Mouse (Mus musculus) heart, embryonic 16.5 days (tissue): Measurements from ENCODE around the gene Wt1. TPM values are rescaled to one million over a fixed set of nuclear protein-coding genes. Genes with fewer than 3 reads are reported as not detected.
A peak's percentile ranks its signal among the peaks of the same experiment; 100 is the strongest.

ENCODE experiments used
- ATAC-seq: fragments of 200-750 bp; cut with Nextera tagmentation; replicated peaks from 2 replicates; pipeline ENCODE4 v1.8.0; 2017; ENCODE audit warnings: moderate number of reproducible peaks; ENCODE audit not compliant: insufficient read depth, low FRiP score; ENCODE audit errors: extremely low read depth
- H3K27ac ChIP-seq: fragments of 300-500 bp; sonication (generic); 2 replicates; pipeline ENCODE4 v1.5.1; 2014; ENCODE audit warnings: mild to moderate bottlenecking, low read length, control low read depth, moderate library complexity
- H3K27me3 ChIP-seq: fragments of 300-500 bp; sonication (generic); 2 replicates; pipeline ENCODE4 v1.6.1; 2014; ENCODE audit warnings: low read length, mixed read lengths; ENCODE audit not compliant: control insufficient read depth, insufficient read depth
- H3K36me3 ChIP-seq: fragments of 300-500 bp; sonication (generic); 2 replicates; pipeline ENCODE4 v1.6.1; 2014; ENCODE audit not compliant: control insufficient read depth, insufficient read depth
- H3K4me1 ChIP-seq: fragments of 300-500 bp; sonication (generic); 2 replicates; pipeline ENCODE4 v1.6.1; 2014; ENCODE audit warnings: low read length, mixed read lengths; ENCODE audit not compliant: control insufficient read depth, insufficient read depth
- H3K4me2 ChIP-seq: fragments of 300-500 bp; sonication (generic); 2 replicates; pipeline ENCODE4 v1.6.1; 2014; ENCODE audit warnings: low read depth, mild to moderate bottlenecking, control low read depth, low read length
- H3K4me3 ChIP-seq: fragments of 300-500 bp; sonication (generic); 2 replicates; pipeline ENCODE4 v1.5.1; 2014; ENCODE audit warnings: mild to moderate bottlenecking, control low read depth, low read length
- H3K9ac ChIP-seq: fragments of 300-500 bp; sonication (generic); 2 replicates; pipeline ENCODE4 v1.6.1; 2014; ENCODE audit warnings: low read length, control low read depth
- H3K9me3 ChIP-seq: fragments of 300-500 bp; sonication (generic); replicated peaks from 2 replicates; pipeline ENCODE4 v1.6.1; 2016; ENCODE audit warnings: low read length; ENCODE audit not compliant: control insufficient read depth
- WGBS: fragments of 180-500 bp; shearing (Covaris S2); extraction: QIAGEN DNeasy Blood & Tissue Kit; methylation state at CpG from one replicate; pipeline ENCODE4 v1.1.7; 2014; 5-methylcytosine and 5-hydroxymethylcytosine counted together
- polyA plus RNA-seq: library from polyadenylated mRNA; unstranded; fragments of >200 nt; fragmentation: Nextera tagmentation; extraction: Ambion mirVana; gene quantifications from 2 replicates; pipeline ENCODE4 v1.2.1, GENCODE M21; 2015

The Wt1 gene
- polyA plus RNA-seq, 1 experiment from 2014 or later = 22.2 TPM

- Histone ChIP-seq H3K4me2 (peak overlapping the region; percentile 53), H3K27ac (peak overlapping the region; percentile 61), H3K4me1 (peaks cover 5% of the 10 kb centered on the region), H3K27me3 (peaks cover 85% of the 10 kb centered on the region), H3K4me3 (peak overlapping the region; percentile 40), H3K9ac (peak overlapping the region; percentile 61), H3K9me3 (no peaks in the 10 kb centered on the region), H3K36me3 (no peaks in the 10 kb centered on the region)
- ATAC-seq = no peak
- WGBS = 4% methylated on average over 32 of the region's 32 CpGs
These were observed 4.2 kb downstream of the Wt1 start for GRCm38 (mm10) chr2:105130351-105131060.

GRCm38 (mm10) chr2:105131061-105131810 lies 4.9 kb downstream of the Wt1 start:
- peak overlapping the region; percentile 40 for H3K4me3 ChIP-seq
- 13% methylated on average over 12 of the region's 12 CpGs for WGBS
- no peaks in the 10 kb centered on the region for H3K36me3 ChIP-seq
- H3K9ac ChIP-seq = peak overlapping the region; percentile 61
- H3K27ac ChIP-seq = no peak overlapping the region; the same call in 1 of the 2 replicates
- peak overlapping the region; percentile 53 for H3K4me2 ChIP-seq
- ATAC-seq = no peak
- H3K4me1 ChIP-seq = peaks cover 5% of the 10 kb centered on the region
- peaks cover 82% of the 10 kb centered on the region for H3K27me3 ChIP-seq
- no peaks in the 10 kb centered on the region for H3K9me3 ChIP-seq

GRCm38 (mm10) chr2:105131811-105132100 lies 5.4 kb downstream of the Wt1 start:
- peaks cover 5% of the 10 kb centered on the region for H3K4me1 ChIP-seq
- no peak overlapping the region for H3K4me2 ChIP-seq
- no peak for ATAC-seq
- peaks cover 83% of the 10 kb centered on the region for H3K27me3 ChIP-seq
- 21% methylated on average over 2 of the region's 2 CpGs for WGBS
- no peaks in the 10 kb centered on the region for H3K9me3 ChIP-seq
- H3K27ac ChIP-seq = no peak overlapping the region
- no peaks in the 10 kb centered on the region for H3K36me3 ChIP-seq
- H3K4me3 ChIP-seq = no peak overlapping the region
- no peak overlapping the region for H3K9ac ChIP-seq

GRCm38 (mm10) chr2:105132300-105132699 lies 6.0 kb downstream of the Wt1 start:
- Histone ChIP-seq H3K4me2 (peak overlapping the region; percentile 39), H3K9me3 (no peaks in the 10 kb centered on the region), H3K27ac (no peak overlapping the region), H3K36me3 (no peaks in the 10 kb centered on the region), H3K27me3 (peaks cover 81% of the 10 kb centered on the region), H3K9ac (peak overlapping the region; percentile 27; the same call in 1 of the 2 replicates), H3K4me3 (no peak overlapping the region; the same call in 1 of the 2 replicates), H3K4me1 (peaks cover 5% of the 10 kb centered on the region)
- ATAC-seq = no peak
- 4% methylated on average over 17 of the region's 17 CpGs for WGBS

GRCm38 (mm10) chr2:105132933-105133795 lies 6.8 kb downstream of the Wt1 start:
- no peak overlapping the region for H3K9ac ChIP-seq
- peak overlapping the region; percentile 33; the same call in 1 of the 2 replicates for H3K27ac ChIP-seq
- no peak for ATAC-seq
- 5% methylated on average over 43 of the region's 43 CpGs for WGBS
- H3K4me3 ChIP-seq = no peak overlapping the region; the same call in 1 of the 2 replicates
- H3K36me3 ChIP-seq = no peaks in the 10 kb centered on the region
- H3K9me3 ChIP-seq = no peaks in the 10 kb centered on the region
- peaks cover 77% of the 10 kb centered on the region for H3K27me3 ChIP-seq
- peaks cover 5% of the 10 kb centered on the region for H3K4me1 ChIP-seq
- peak overlapping the region; percentile 25; the same call in 1 of the 2 replicates for H3K4me2 ChIP-seq

- 2% methylated on average over 19 of the region's 19 CpGs for WGBS
- peaks cover 70% of the 10 kb centered on the region for H3K27me3 ChIP-seq
- no peaks in the 10 kb centered on the region for H3K36me3 ChIP-seq
- peak; percentile 73 for ATAC-seq
- H3K9me3 ChIP-seq = no peaks in the 10 kb centered on the region
- H3K9ac ChIP-seq = no peak overlapping the region
- no peak overlapping the region for H3K4me3 ChIP-seq
- H3K4me2 ChIP-seq = peak overlapping the region; percentile 36; the same call in 1 of the 2 replicates
- H3K27ac ChIP-seq = peak overlapping the region; percentile 58
- H3K4me1 ChIP-seq = peaks cover 5% of the 10 kb centered on the region
These were observed 8.0 kb downstream of the Wt1 start for GRCm38 (mm10) chr2:105134296-105134695.

GRCm38 (mm10) chr2:105139471-105139870 lies 13.1 kb downstream of the Wt1 start:
- Histone ChIP-seq H3K27me3 (peaks cover 24% of the 10 kb centered on the region), H3K27ac (peak overlapping the region; percentile 72), H3K9ac (no peak overlapping the region), H3K4me3 (no peak overlapping the region), H3K4me2 (peak overlapping the region; percentile 9; the same call in 1 of the 2 replicates), H3K9me3 (no peaks in the 10 kb centered on the region), H3K36me3 (no peaks in the 10 kb centered on the region), H3K4me1 (peaks cover 5% of the 10 kb centered on the region)
- peak; percentile 41; the same call in 1 of the 2 replicates for ATAC-seq
- WGBS = 31% methylated on average over 7 of the region's 7 CpGs

GRCm38 (mm10) chr2:105141371-105141770 lies 15.0 kb downstream of the Wt1 start:
- no peaks in the 10 kb centered on the region for H3K9me3 ChIP-seq
- no peak overlapping the region for H3K4me3 ChIP-seq
- H3K4me1 ChIP-seq = peaks cover 5% of the 10 kb centered on the region
- no peaks in the 10 kb centered on the region for H3K36me3 ChIP-seq
- no peak overlapping the region for H3K9ac ChIP-seq
- no peak for ATAC-seq
- peaks cover 9% of the 10 kb centered on the region for H3K27me3 ChIP-seq
- WGBS = 53% methylated on average over 7 of the region's 7 CpGs
- no peak overlapping the region for H3K27ac ChIP-seq
- H3K4me2 ChIP-seq = no peak overlapping the region
